Mouse (Mus musculus) CH12.LX (cell line): ENCODE results near the gene Soat1.

ENCODE experiments used
- CTCF ChIP-seq, 2 experiments: IDR thresholded peaks in 1 of 2; conservative IDR thresholded peaks in 1 of 2; 2 replicates each; pipeline ENCODE4 v1.5.1; 2011 to 2012; ENCODE audit warnings: low read depth in 2 of 2, low read length in 2 of 2, improper control_type of control experiment in 1 of 2, inconsistent platforms in 1 of 2, mild to moderate bottlenecking in 1 of 2, moderate library complexity in 1 of 2
- E2F4 ChIP-seq: IDR thresholded peaks from 2 replicates; pipeline ENCODE4 v1.6.1; 2011; ENCODE audit warnings: low read depth, low read length, improper control_type of control experiment; ENCODE audit not compliant: insufficient replicate concordance
- EP300 ChIP-seq: IDR thresholded peaks from 2 replicates; pipeline ENCODE4 v1.6.1; 2011; ENCODE audit warnings: low read length, improper control_type of control experiment
- HCFC1 ChIP-seq: IDR thresholded peaks from 2 replicates; pipeline ENCODE4 v1.6.1; 2012; ENCODE audit warnings: low read depth, mild to moderate bottlenecking, inconsistent platforms, low read length, improper control_type of control experiment
- MAX ChIP-seq: IDR thresholded peaks from 2 replicates; pipeline ENCODE4 v1.6.1; 2011; ENCODE audit warnings: low read length, improper control_type of control experiment
- USF2 ChIP-seq: conservative IDR thresholded peaks from 2 replicates; pipeline ENCODE4 v1.6.1; 2011; ENCODE audit warnings: low read depth, low read length, improper control_type of control experiment
- ZKSCAN1 ChIP-seq: IDR thresholded peaks from 2 replicates; pipeline ENCODE4 v1.6.1; 2012; ENCODE audit warnings: low read depth, inconsistent platforms, low read length, improper control_type of control experiment, borderline replicate concordance

DNA sequence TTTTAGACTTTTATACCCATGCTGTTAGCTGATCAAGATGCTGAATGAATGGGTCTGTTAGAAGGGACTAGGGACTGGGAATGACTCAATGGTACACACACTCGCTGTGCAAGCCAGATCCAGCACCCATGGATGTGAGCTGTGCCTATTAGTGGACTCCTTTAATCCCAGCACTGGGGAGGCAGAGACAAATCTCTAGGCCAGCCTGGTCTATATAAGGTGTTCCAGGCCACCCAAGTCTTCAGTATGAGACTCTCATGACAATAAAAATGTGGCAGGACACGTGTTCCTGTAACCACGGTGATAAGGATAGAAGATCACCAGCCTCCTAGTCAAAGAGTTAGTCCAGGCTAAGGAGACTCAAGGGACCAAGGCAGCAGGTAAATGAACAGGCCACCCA, 50.1 kb downstream of the Soat1 start:
- TF ChIP-seq CTCF (conservative IDR thresholded peaks at IDR 0.05 in 1 of 2, IDR thresholded peaks at IDR 0.05 in 1 of 2; ENCODE audit: low read depth in 2 of 2, low read length in 2 of 2): no peak
- no peak for TF ChIP-seq MAX
- no peak for TF ChIP-seq USF2
- TF ChIP-seq ZKSCAN1: no peak
- TF ChIP-seq HCFC1: no peak
- TF ChIP-seq EP300: no peak
- TF ChIP-seq E2F4: no peak
